Mouse (Mus musculus) lung, embryonic 16.5 days (tissue): ENCODE results near the gene Polr1e. TPM values are rescaled to one million over a fixed set of nuclear protein-coding genes. Genes with fewer than 3 reads are reported as not detected.
A peak's percentile ranks its signal among the peaks of the same experiment; 100 is the strongest.

Source experiments
- ATAC-seq: fragments of 200-750 bp; cut with Nextera tagmentation; 2 replicates; pipeline ENCODE4 v1.8.0; 2017; ENCODE audit warnings: low read depth, mild to moderate bottlenecking, moderate library complexity
- H3K27ac ChIP-seq: fragments of 300-500 bp; sonication (generic); 2 replicates; pipeline ENCODE4 v1.5.1; 2014; ENCODE audit warnings: mild to moderate bottlenecking, control low read depth, low read length
- H3K27me3 ChIP-seq: fragments of 300-500 bp; sonication (generic); 2 replicates; pipeline ENCODE4 v1.6.1; 2014; ENCODE audit warnings: low read depth, low read length, mixed read lengths; ENCODE audit not compliant: control insufficient read depth, insufficient read depth
- H3K36me3 ChIP-seq: fragments of 300-500 bp; sonication (generic); 2 replicates; pipeline ENCODE4 v1.6.1; 2014; ENCODE audit warnings: low read length; ENCODE audit not compliant: control insufficient read depth, insufficient read depth
- H3K4me1 ChIP-seq: fragments of 300-500 bp; sonication (generic); replicated peaks from 2 replicates; pipeline ENCODE4 v1.6.1; 2014; ENCODE audit warnings: low read length, mixed read lengths; ENCODE audit not compliant: control insufficient read depth, insufficient read depth
- H3K4me2 ChIP-seq: fragments of 300-500 bp; sonication (generic); 2 replicates; pipeline ENCODE4 v1.6.1; 2014; ENCODE audit warnings: low read depth, low read length, control low read depth
- H3K4me3 ChIP-seq: fragments of 300-500 bp; sonication (generic); 2 replicates; pipeline ENCODE4 v1.5.1; 2014; ENCODE audit warnings: mild to moderate bottlenecking, low read length, control low read depth
- H3K9ac ChIP-seq: fragments of 300-500 bp; sonication (generic); 2 replicates; pipeline ENCODE4 v1.6.1; 2014; ENCODE audit warnings: low read length, control low read depth
- H3K9me3 ChIP-seq: fragments of 300-500 bp; sonication (generic); 2 replicates; pipeline ENCODE4 v1.6.1; 2016; ENCODE audit warnings: low read length; ENCODE audit not compliant: control insufficient read depth
- WGBS: fragments of 180-500 bp; shearing (Covaris S2); extraction: QIAGEN DNeasy Blood & Tissue Kit; methylation state at CpG from one replicate; pipeline ENCODE4 v1.1.7; 2014; 5-methylcytosine and 5-hydroxymethylcytosine counted together
- polyA plus RNA-seq: library from polyadenylated mRNA; unstranded; fragments of >200 nt; fragmentation: Nextera tagmentation; extraction: Ambion mirVana; gene quantifications from 2 replicates; pipeline ENCODE4 v1.2.1, GENCODE M21; 2015

Polr1e gene
- polyA plus RNA-seq, 1 experiment from 2014 or later: 29.8 TPM

- no peak overlapping the region for H3K27ac ChIP-seq
- H3K9me3 ChIP-seq: no peaks in the 10 kb centered on the region
- H3K4me1 ChIP-seq: no peaks in the 10 kb centered on the region
- H3K36me3 ChIP-seq: peaks cover 19% of the 10 kb centered on the region
- H3K27me3 ChIP-seq: no peaks in the 10 kb centered on the region
- ATAC-seq: no peak
- H3K4me3 ChIP-seq: no peak overlapping the region
- 79% methylated on average over 18 of the region's 18 CpGs for WGBS
- no peak overlapping the region for H3K4me2 ChIP-seq
- H3K9ac ChIP-seq: no peak overlapping the region
Measured at GRCm38 (mm10) chr4:44994776-44995175, 23.6 kb upstream of the Polr1e start.

GRCm38 (mm10) chr4:44998071-44998470 is 20.3 kb upstream of the Polr1e start:
- WGBS: 57% methylated on average over 3 of the region's 3 CpGs
- peaks cover 10% of the 10 kb centered on the region; the same call in 1 of the 2 replicates for H3K36me3 ChIP-seq
- H3K9me3 ChIP-seq: no peaks in the 10 kb centered on the region

GRCm38 (mm10) chr4:45000001-45000400 is 18.4 kb upstream of the Polr1e start:
- H3K27me3 ChIP-seq: no peaks in the 10 kb centered on the region
- H3K4me1 ChIP-seq: no peaks in the 10 kb centered on the region
- H3K4me3 ChIP-seq: no peak overlapping the region
- no peaks in the 10 kb centered on the region for H3K36me3 ChIP-seq
- H3K9ac ChIP-seq: no peak overlapping the region
- no peak overlapping the region for H3K4me2 ChIP-seq
- ATAC-seq: no peak
- H3K27ac ChIP-seq: no peak overlapping the region
- no peaks in the 10 kb centered on the region for H3K9me3 ChIP-seq
- 85% methylated on average over 6 of the region's 6 CpGs for WGBS

More at GRCm38 (mm10) chr4:44998071-44998470, 20.3 kb upstream of the Polr1e start:
- no peak overlapping the region for H3K27ac ChIP-seq
- no peaks in the 10 kb centered on the region for H3K4me1 ChIP-seq
- H3K4me3 ChIP-seq: no peak overlapping the region
- H3K27me3 ChIP-seq: no peaks in the 10 kb centered on the region
- no peak for ATAC-seq
- H3K9ac ChIP-seq: no peak overlapping the region
- H3K4me2 ChIP-seq: no peak overlapping the region

- no peaks in the 10 kb centered on the region for H3K36me3 ChIP-seq
- H3K27me3 ChIP-seq: no peaks in the 10 kb centered on the region
- no peak for ATAC-seq
- H3K9me3 ChIP-seq: no peaks in the 10 kb centered on the region
- H3K4me2 ChIP-seq: no peak overlapping the region
- no peak overlapping the region for H3K9ac ChIP-seq
- H3K27ac ChIP-seq: no peak overlapping the region
- no peak overlapping the region for H3K4me3 ChIP-seq
- WGBS: 78% methylated on average over 3 of the region's 3 CpGs
- peaks cover 9% of the 10 kb centered on the region for H3K4me1 ChIP-seq
Measured at GRCm38 (mm10) chr4:45005452-45005851, 12.9 kb upstream of the Polr1e start.

- peaks cover 20% of the 10 kb centered on the region for H3K4me1 ChIP-seq
- WGBS: 7% methylated on average over 11 of the region's 11 CpGs
- H3K4me2 ChIP-seq: peak overlapping the region; percentile 81
- H3K9me3 ChIP-seq: no peaks in the 10 kb centered on the region
- H3K27ac ChIP-seq: peak overlapping the region; percentile 95
- H3K4me3 ChIP-seq: peak overlapping the region; percentile 63
- ATAC-seq: no peak
- peak overlapping the region; percentile 79 for H3K9ac ChIP-seq
- no peaks in the 10 kb centered on the region for H3K36me3 ChIP-seq
- H3K27me3 ChIP-seq: no peaks in the 10 kb centered on the region
Measured at GRCm38 (mm10) chr4:45010806-45011415, 7.5 kb upstream of the Polr1e start.

GRCm38 (mm10) chr4:45011581-45012104 is 6.7 kb upstream of the Polr1e start:
- Histone ChIP-seq H3K4me3 (peak overlapping the region; percentile 63), H3K9ac (peak overlapping the region; percentile 79), H3K27me3 (no peaks in the 10 kb centered on the region), H3K4me2 (peak overlapping the region; percentile 81), H3K4me1 (peaks cover 20% of the 10 kb centered on the region), H3K27ac (peak overlapping the region; percentile 95), H3K36me3 (no peaks in the 10 kb centered on the region), H3K9me3 (no peaks in the 10 kb centered on the region)
- ATAC-seq: peak; percentile 68
- under 1% methylated on average over 31 of the region's 31 CpGs for WGBS

GRCm38 (mm10) chr4:45012105-45012975 is 6.0 kb upstream of the Polr1e start, which contains the start of gene Zbtb5:
Gene Zbtb5, minus strand, starts transcription at chr4:45012412.
- Histone ChIP-seq H3K4me3 (peak within 1 kb of the TSS; percentile 75), H3K27me3 (no peaks in the 10 kb centered on the region), H3K27ac (peak within 1 kb of the TSS; percentile 95), H3K9ac (peak within 1 kb of the TSS; percentile 81), H3K4me1 (peaks cover 20% of the 10 kb centered on the region), H3K4me2 (peak within 1 kb of the TSS; percentile 83), H3K9me3 (no peaks in the 10 kb centered on the region), H3K36me3 (no peaks in the 10 kb centered on the region)
- WGBS: 0% methylated on average over 51 of the region's 63 CpGs
- peak; percentile 98 for ATAC-seq

- Histone ChIP-seq H3K9me3 (no peaks in the 10 kb centered on the region), H3K9ac (peak overlapping the region; percentile 81), H3K4me1 (peaks cover 20% of the 10 kb centered on the region), H3K36me3 (no peaks in the 10 kb centered on the region), H3K4me3 (peak overlapping the region; percentile 75), H3K27ac (peak overlapping the region; percentile 79), H3K4me2 (peak overlapping the region; percentile 83), H3K27me3 (no peaks in the 10 kb centered on the region)
- no peak for ATAC-seq
- 1% methylated on average over 13 of the region's 13 CpGs for WGBS
Measured at GRCm38 (mm10) chr4:45013031-45013431, 5.4 kb upstream of the Polr1e start.

GRCm38 (mm10) chr4:45013537-45013936 is 4.8 kb upstream of the Polr1e start:
- Histone ChIP-seq H3K4me1 (peaks cover 23% of the 10 kb centered on the region), H3K27me3 (no peaks in the 10 kb centered on the region), H3K9me3 (no peaks in the 10 kb centered on the region), H3K4me3 (peak overlapping the region; percentile 75), H3K4me2 (peak overlapping the region; percentile 83), H3K36me3 (no peaks in the 10 kb centered on the region), H3K9ac (peak overlapping the region; percentile 81), H3K27ac (no peak overlapping the region)
- no peak for ATAC-seq
- 7% methylated on average over 2 of the region's 2 CpGs for WGBS
